Mouse (Mus musculus) intestine, postnatal 0 days (tissue): ENCODE measurements around the gene Gm27029. TPM values are rescaled to one million over a fixed set of nuclear protein-coding genes. Genes with fewer than 3 reads are reported as not detected.
"Not testable (repeated sequence)": the region's sequence is repeated elsewhere in the genome, so short reads cannot be mapped to it uniquely, and the experiment has no call there.

Source experiments
- ATAC-seq: fragments of 200-750 bp; cut with Nextera tagmentation; 2 replicates; pipeline ENCODE4 v1.8.0; 2017; ENCODE audit warnings: mild to moderate bottlenecking, moderate TSS enrichment, moderate library complexity
- H3K27ac ChIP-seq: fragments of 300-500 bp; sonication (generic); 2 replicates; pipeline ENCODE4 v1.5.1; 2014; ENCODE audit warnings: mild to moderate bottlenecking, low read depth, low read length, moderate library complexity
- H3K27me3 ChIP-seq: fragments of 300-500 bp; sonication (generic); replicated peaks from 2 replicates; pipeline ENCODE4 v1.6.1; 2014; ENCODE audit warnings: low read length, mixed read lengths; ENCODE audit not compliant: control insufficient read depth, insufficient read depth
- H3K36me3 ChIP-seq: fragments of 300-500 bp; sonication (generic); 2 replicates; pipeline ENCODE4 v1.6.1; 2014; ENCODE audit warnings: mild to moderate bottlenecking, moderate library complexity; ENCODE audit not compliant: control insufficient read depth, insufficient read depth
- H3K4me1 ChIP-seq: fragments of 300-500 bp; sonication (generic); replicated peaks from 2 replicates; pipeline ENCODE4 v1.6.1; 2014; ENCODE audit warnings: antibody characterized with exemption, low read length, mixed read lengths; ENCODE audit not compliant: control insufficient read depth, insufficient read depth
- H3K4me2 ChIP-seq: fragments of 300-500 bp; sonication (generic); replicated peaks from 2 replicates; pipeline ENCODE4 v1.6.1; 2014; ENCODE audit warnings: low read depth, mild to moderate bottlenecking, moderate library complexity
- H3K4me3 ChIP-seq: fragments of 300-500 bp; sonication (generic); 2 replicates; pipeline ENCODE4 v1.5.1; 2014; ENCODE audit warnings: low read depth, low read length
- H3K9ac ChIP-seq: fragments of 300-500 bp; sonication (generic); 2 replicates; pipeline ENCODE4 v1.6.1; 2014; ENCODE audit warnings: mild to moderate bottlenecking, low read depth, low read length
- H3K9me3 ChIP-seq: fragments of 300-500 bp; sonication (generic); 2 replicates; pipeline ENCODE4 v1.6.1; 2016; ENCODE audit warnings: mixed run types; ENCODE audit not compliant: control insufficient read depth
- CTCF ChIP-seq: sonication (generic); IDR thresholded peaks from 2 replicates; pipeline ENCODE4 v1.5.1; 2016; ENCODE audit warnings: low read depth, mild to moderate bottlenecking, control low read depth, antibody characterized with exemption, moderate library complexity
- WGBS: fragments of 180-500 bp; shearing (Covaris S2); extraction: QIAGEN DNeasy Blood & Tissue Kit; methylation state at CpG from one replicate; pipeline ENCODE4 v1.1.7; 2014; 5-methylcytosine and 5-hydroxymethylcytosine counted together
- polyA plus RNA-seq: library from polyadenylated mRNA; unstranded; fragments of >200 nt; fragmentation: Nextera tagmentation; extraction: Ambion mirVana; gene quantifications from 2 replicates; pipeline ENCODE4 v1.2.1, GENCODE M21; 2015

Gm27029 gene
- polyA plus RNA-seq, 1 experiment from 2014 or later: 2.2 TPM

- Histone ChIP-seq H3K36me3 (peaks cover 25% of the 10 kb centered on the region), H3K4me1 (peaks cover 11% of the 10 kb centered on the region; the same call in 1 of the 2 replicates), H3K4me3 (no peak overlapping the region), H3K27me3 (no peaks in the 10 kb centered on the region), H3K4me2 (no peak overlapping the region), H3K9ac (no peak overlapping the region), H3K27ac (no peak overlapping the region), H3K9me3 (no peaks in the 10 kb centered on the region)
- 87% methylated on average over 1 of the region's 1 CpGs for WGBS
- no peak for TF ChIP-seq CTCF
- no peak for ATAC-seq
These were observed 21.7 kb upstream of the Gm27029 start for GRCm38 (mm10) chr11:101446319-101446718.

GRCm38 (mm10) chr11:101442760-101443159, 18.2 kb upstream of the Gm27029 start:
- no peak for TF ChIP-seq CTCF
- WGBS: 0% methylated on average over 14 of the region's 14 CpGs
- Histone ChIP-seq H3K27me3 (no peaks in the 10 kb centered on the region), H3K4me1 (peaks cover 5% of the 10 kb centered on the region; the same call in 1 of the 2 replicates), H3K36me3 (peaks cover 25% of the 10 kb centered on the region), H3K9ac (peak overlapping the region; percentile 89), H3K9me3 (no peaks in the 10 kb centered on the region), H3K27ac (peak overlapping the region; percentile 76), H3K4me2 (peak overlapping the region; percentile 77), H3K4me3 (peak overlapping the region; percentile 80)
- no peak for ATAC-seq

GRCm38 (mm10) chr11:101442127-101442693, 17.6 kb upstream of the Gm27029 start, which contains the start of gene Rpl27:
TSS of gene Rpl27 (plus strand) at chr11:101442298.
- peak; percentile 88 for TF ChIP-seq CTCF
- Histone ChIP-seq H3K4me1 (peaks cover 5% of the 10 kb centered on the region; the same call in 1 of the 2 replicates), H3K36me3 (peaks cover 25% of the 10 kb centered on the region), H3K27me3 (no peaks in the 10 kb centered on the region), H3K9ac (peak within 1 kb of the TSS; percentile 89), H3K4me2 (peak within 1 kb of the TSS; percentile 77), H3K27ac (peak within 1 kb of the TSS; percentile 76), H3K4me3 (peak within 1 kb of the TSS; percentile 80), H3K9me3 (no peaks in the 10 kb centered on the region)
- ATAC-seq: peak; percentile 98
- 0% methylated on average over 42 of the region's 42 CpGs for WGBS

- not testable (repeated sequence) for H3K9ac ChIP-seq, H3K4me1 ChIP-seq, H3K27ac ChIP-seq, H3K9me3 ChIP-seq, H3K27me3 ChIP-seq, ATAC-seq
- Histone ChIP-seq H3K4me3 (peak overlapping the region; percentile 24), H3K4me2 (peak overlapping the region; percentile 63), H3K36me3 (peaks cover 22% of the 10 kb centered on the region)
- WGBS: 34% methylated on average over 15 of the region's 15 CpGs
These were observed 17.0 kb upstream of the Gm27029 start for GRCm38 (mm10) chr11:101441450-101442126.

- WGBS: 61% methylated on average over 3 of the region's 3 CpGs
- H3K9me3 ChIP-seq, H3K9ac ChIP-seq, H3K4me3 ChIP-seq, H3K4me2 ChIP-seq, H3K4me1 ChIP-seq, H3K27ac ChIP-seq, H3K27me3 ChIP-seq, ATAC-seq: not testable (repeated sequence)
- H3K36me3 ChIP-seq: peaks cover 22% of the 10 kb centered on the region
These were observed 13.4 kb upstream of the Gm27029 start for GRCm38 (mm10) chr11:101438006-101438405.

GRCm38 (mm10) chr11:101436916-101437315, 12.3 kb upstream of the Gm27029 start:
- Histone ChIP-seq H3K27me3 (no peaks in the 10 kb centered on the region), H3K9me3 (no peaks in the 10 kb centered on the region), H3K36me3 (peaks cover 29% of the 10 kb centered on the region), H3K4me1 (no peaks in the 10 kb centered on the region), H3K4me3 (no peak overlapping the region), H3K4me2 (no peak overlapping the region), H3K9ac (no peak overlapping the region), H3K27ac (no peak overlapping the region)
- 85% methylated on average over 4 of the region's 4 CpGs for WGBS
- TF ChIP-seq CTCF: no peak
- ATAC-seq: no peak
